Mouse (Mus musculus) midbrain, embryonic 13.5 days (tissue): ENCODE results near the gene Chpf. TPM values are rescaled to one million over a fixed set of nuclear protein-coding genes. Genes with fewer than 3 reads are reported as not detected.

Source experiments
- ATAC-seq: fragments of 200-750 bp; cut with Nextera tagmentation; 2 replicates; pipeline ENCODE4 v1.8.0; 2017; ENCODE audit warnings: mild to moderate bottlenecking, moderate TSS enrichment, moderate library complexity
- H3K27ac ChIP-seq: fragments of 300-500 bp; sonication (generic); 2 replicates; pipeline ENCODE4 v1.5.1; 2015; ENCODE audit warnings: inconsistent platforms, mild to moderate bottlenecking, moderate library complexity
- H3K27me3 ChIP-seq: fragments of 300-500 bp; sonication (generic); 2 replicates; pipeline ENCODE4 v1.6.1; 2015; ENCODE audit warnings: mild to moderate bottlenecking, inconsistent platforms
- H3K36me3 ChIP-seq: fragments of 300-500 bp; sonication (generic); 2 replicates; pipeline ENCODE4 v1.6.1; 2015; ENCODE audit warnings: mild to moderate bottlenecking, inconsistent platforms
- H3K4me1 ChIP-seq: fragments of 300-500 bp; sonication (generic); replicated peaks from 2 replicates; pipeline ENCODE4 v1.6.1; 2015; ENCODE audit warnings: inconsistent platforms
- H3K4me2 ChIP-seq: fragments of 300-500 bp; sonication (generic); replicated peaks from 2 replicates; pipeline ENCODE4 v1.6.1; 2015; ENCODE audit warnings: moderate library complexity, mild to moderate bottlenecking, inconsistent platforms
- H3K4me3 ChIP-seq: fragments of 300-500 bp; sonication (generic); replicated peaks from 2 replicates; pipeline ENCODE4 v1.5.1; 2015; ENCODE audit warnings: mild to moderate bottlenecking, inconsistent platforms
- H3K9ac ChIP-seq: fragments of 300-500 bp; sonication (generic); replicated peaks from 2 replicates; pipeline ENCODE4 v1.6.1; 2015; ENCODE audit warnings: mild to moderate bottlenecking, inconsistent platforms
- H3K9me3 ChIP-seq: fragments of 300-500 bp; sonication (generic); 2 replicates; pipeline ENCODE4 v1.6.1; 2016; ENCODE audit warnings: mild to moderate bottlenecking, inconsistent platforms
- WGBS: fragments of 180-500 bp; shearing (Covaris S2); methylation state at CpG from one replicate; pipeline ENCODE4 v1.1.7; 2015; 5-methylcytosine and 5-hydroxymethylcytosine counted together
- polyA plus RNA-seq: library from polyadenylated mRNA; unstranded; fragments of >200 nt; fragmentation: Nextera tagmentation; extraction: Ambion mirVana; gene quantifications from 2 replicates; pipeline ENCODE4 v1.2.1, GENCODE M21; 2015

The Chpf gene
- polyA plus RNA-seq, 1 experiment from 2014 or later = 28.7 TPM

GRCm38 (mm10) chr1:75445141-75445701 is 33.9 kb downstream of the Chpf start:
- peak; percentile 5 for ATAC-seq
- Histone ChIP-seq H3K9ac (peak overlapping the region; percentile 51), H3K4me3 (peak overlapping the region; percentile 27), H3K27me3 (peaks cover 16% of the 10 kb centered on the region), H3K9me3 (no peaks in the 10 kb centered on the region), H3K36me3 (peaks cover 8% of the 10 kb centered on the region; the same call in 1 of the 2 replicates), H3K4me2 (peak overlapping the region; percentile 73), H3K27ac (peak overlapping the region; percentile 94), H3K4me1 (peaks cover 94% of the 10 kb centered on the region)
- 8% methylated on average over 9 of the region's 9 CpGs for WGBS

- Histone ChIP-seq H3K4me1 (peaks cover 91% of the 10 kb centered on the region), H3K36me3 (peaks cover 8% of the 10 kb centered on the region; the same call in 1 of the 2 replicates), H3K27ac (peak overlapping the region; percentile 94), H3K27me3 (peaks cover 7% of the 10 kb centered on the region), H3K9me3 (no peaks in the 10 kb centered on the region), H3K9ac (peak overlapping the region; percentile 51), H3K4me3 (peak overlapping the region; percentile 9), H3K4me2 (peak overlapping the region; percentile 73)
- 7% methylated on average over 3 of the region's 3 CpGs for WGBS
- ATAC-seq = 0 out of 2 replicates have a peak, but pooled peaks have one; percentile 6
Measured at GRCm38 (mm10) chr1:75444208-75444607, 34.9 kb downstream of the Chpf start.

GRCm38 (mm10) chr1:75443247-75444024 is 35.7 kb downstream of the Chpf start:
- Histone ChIP-seq H3K4me3 (no peak overlapping the region), H3K9ac (peak overlapping the region; percentile 51; the same call in 1 of the 2 replicates), H3K4me2 (peak overlapping the region; percentile 73), H3K4me1 (peaks cover 89% of the 10 kb centered on the region), H3K9me3 (no peaks in the 10 kb centered on the region), H3K27me3 (no peaks in the 10 kb centered on the region; the same call in 1 of the 2 replicates), H3K27ac (peak overlapping the region; percentile 94), H3K36me3 (peaks cover 8% of the 10 kb centered on the region; the same call in 1 of the 2 replicates)
- 14% methylated on average over 13 of the region's 13 CpGs for WGBS
- ATAC-seq = peak; percentile 10; the same call in 1 of the 2 replicates

GRCm38 (mm10) chr1:75442811-75443210 is 36.3 kb downstream of the Chpf start:
- Histone ChIP-seq H3K4me2 (peak overlapping the region; percentile 73), H3K36me3 (peaks cover 8% of the 10 kb centered on the region; the same call in 1 of the 2 replicates), H3K4me3 (no peak overlapping the region), H3K27me3 (no peaks in the 10 kb centered on the region; the same call in 1 of the 2 replicates), H3K9me3 (no peaks in the 10 kb centered on the region), H3K9ac (peak overlapping the region; percentile 51; the same call in 1 of the 2 replicates), H3K27ac (peak overlapping the region; percentile 94), H3K4me1 (peaks cover 83% of the 10 kb centered on the region)
- WGBS = 17% methylated on average over 8 of the region's 8 CpGs
- ATAC-seq = no peak

- 80% methylated on average over 9 of the region's 9 CpGs for WGBS
- no peak for ATAC-seq
- H3K9me3 ChIP-seq = no peaks in the 10 kb centered on the region
Measured at GRCm38 (mm10) chr1:75442171-75442570, 36.9 kb downstream of the Chpf start.

GRCm38 (mm10) chr1:75441471-75441996 is 37.6 kb downstream of the Chpf start:
- H3K4me3 ChIP-seq = no peak overlapping the region
- no peaks in the 10 kb centered on the region for H3K9me3 ChIP-seq
- no peak overlapping the region for H3K9ac ChIP-seq
- no peak overlapping the region for H3K27ac ChIP-seq
- no peaks in the 10 kb centered on the region; the same call in 1 of the 2 replicates for H3K27me3 ChIP-seq
- peaks cover 8% of the 10 kb centered on the region; the same call in 1 of the 2 replicates for H3K36me3 ChIP-seq
- 75% methylated on average over 15 of the region's 15 CpGs for WGBS
- no peak for ATAC-seq
- H3K4me2 ChIP-seq = no peak overlapping the region
- peaks cover 81% of the 10 kb centered on the region for H3K4me1 ChIP-seq

More at GRCm38 (mm10) chr1:75442171-75442570, 36.9 kb downstream of the Chpf start:
- Histone ChIP-seq H3K4me2 (no peak overlapping the region), H3K9ac (no peak overlapping the region), H3K27me3 (no peaks in the 10 kb centered on the region; the same call in 1 of the 2 replicates), H3K27ac (peak overlapping the region; percentile 94), H3K4me1 (peaks cover 81% of the 10 kb centered on the region), H3K4me3 (no peak overlapping the region), H3K36me3 (peaks cover 8% of the 10 kb centered on the region; the same call in 1 of the 2 replicates)

- Histone ChIP-seq H3K4me2 (no peak overlapping the region), H3K27me3 (no peaks in the 10 kb centered on the region; the same call in 1 of the 2 replicates), H3K4me3 (no peak overlapping the region), H3K9me3 (no peaks in the 10 kb centered on the region), H3K27ac (no peak overlapping the region), H3K4me1 (peaks cover 78% of the 10 kb centered on the region), H3K36me3 (peaks cover 8% of the 10 kb centered on the region; the same call in 1 of the 2 replicates), H3K9ac (no peak overlapping the region)
- no peak for ATAC-seq
- 96% methylated on average over 7 of the region's 7 CpGs for WGBS
Measured at GRCm38 (mm10) chr1:75440661-75441060, 38.4 kb downstream of the Chpf start.

- ATAC-seq = no peak
- Histone ChIP-seq H3K36me3 (peaks cover 8% of the 10 kb centered on the region; the same call in 1 of the 2 replicates), H3K4me3 (no peak overlapping the region), H3K9me3 (no peaks in the 10 kb centered on the region), H3K9ac (no peak overlapping the region), H3K27ac (no peak overlapping the region), H3K27me3 (no peaks in the 10 kb centered on the region), H3K4me1 (peaks cover 61% of the 10 kb centered on the region), H3K4me2 (no peak overlapping the region)
- 81% methylated on average over 8 of the region's 9 CpGs for WGBS
Measured at GRCm38 (mm10) chr1:75438782-75439181, 40.3 kb downstream of the Chpf start.

GRCm38 (mm10) chr1:75435475-75436328 is 43.4 kb downstream of the Chpf start, which contains the start of gene Gmppa:
Gene Gmppa, plus strand, starts transcription at chr1:75435930.
- peaks cover 11% of the 10 kb centered on the region; the same call in 1 of the 2 replicates for H3K27me3 ChIP-seq
- H3K27ac ChIP-seq = peak within 1 kb of the TSS; percentile 63
- peaks cover 4% of the 10 kb centered on the region; the same call in 1 of the 2 replicates for H3K36me3 ChIP-seq
- peak within 1 kb of the TSS; percentile 56 for H3K4me3 ChIP-seq
- peak; percentile 90 for ATAC-seq
- H3K9me3 ChIP-seq = no peaks in the 10 kb centered on the region
- peak within 1 kb of the TSS; percentile 68 for H3K9ac ChIP-seq
- WGBS = 5% methylated on average over 28 of the region's 28 CpGs
- H3K4me1 ChIP-seq = peaks cover 32% of the 10 kb centered on the region
- H3K4me2 ChIP-seq = peak within 1 kb of the TSS; percentile 72

- Histone ChIP-seq H3K4me3 (no peak overlapping the region), H3K27me3 (peaks cover 54% of the 10 kb centered on the region), H3K36me3 (no peaks in the 10 kb centered on the region), H3K4me2 (no peak overlapping the region), H3K27ac (no peak overlapping the region), H3K4me1 (peaks cover 39% of the 10 kb centered on the region), H3K9ac (no peak overlapping the region), H3K9me3 (no peaks in the 10 kb centered on the region)
- ATAC-seq = no peak
- WGBS = 35% methylated on average over 10 of the region's 10 CpGs
Measured at GRCm38 (mm10) chr1:75425796-75426471, 53.2 kb downstream of the Chpf start.
